Mouse (Mus musculus) liver, postnatal 0 days (tissue): Measurements from ENCODE around the gene Lemd1.

Experiments used
- CTCF ChIP-seq: sonication (generic); IDR thresholded peaks from 2 replicates; pipeline ENCODE4 v1.5.1; 2016; ENCODE audit warnings: antibody characterized with exemption, low read depth
- EP300 ChIP-seq: IDR thresholded peaks from 2 replicates; pipeline ENCODE4 v1.6.1; 2016; ENCODE audit warnings: antibody characterized with exemption, low read depth, mild to moderate bottlenecking

- TF ChIP-seq CTCF (no peak), EP300 (no peak)
Observed at GRCm38 (mm10) chr1:132209400-132209799, 18.2 kb downstream of the Lemd1 start.
